Mouse (Mus musculus): ENCODE data around the gene Nphs1. TPM values are rescaled to one million over a fixed set of nuclear protein-coding genes. Genes with fewer than 3 reads are reported as not detected.

Gene Nphs1
- total RNA-seq (2023): not detected

DNA sequence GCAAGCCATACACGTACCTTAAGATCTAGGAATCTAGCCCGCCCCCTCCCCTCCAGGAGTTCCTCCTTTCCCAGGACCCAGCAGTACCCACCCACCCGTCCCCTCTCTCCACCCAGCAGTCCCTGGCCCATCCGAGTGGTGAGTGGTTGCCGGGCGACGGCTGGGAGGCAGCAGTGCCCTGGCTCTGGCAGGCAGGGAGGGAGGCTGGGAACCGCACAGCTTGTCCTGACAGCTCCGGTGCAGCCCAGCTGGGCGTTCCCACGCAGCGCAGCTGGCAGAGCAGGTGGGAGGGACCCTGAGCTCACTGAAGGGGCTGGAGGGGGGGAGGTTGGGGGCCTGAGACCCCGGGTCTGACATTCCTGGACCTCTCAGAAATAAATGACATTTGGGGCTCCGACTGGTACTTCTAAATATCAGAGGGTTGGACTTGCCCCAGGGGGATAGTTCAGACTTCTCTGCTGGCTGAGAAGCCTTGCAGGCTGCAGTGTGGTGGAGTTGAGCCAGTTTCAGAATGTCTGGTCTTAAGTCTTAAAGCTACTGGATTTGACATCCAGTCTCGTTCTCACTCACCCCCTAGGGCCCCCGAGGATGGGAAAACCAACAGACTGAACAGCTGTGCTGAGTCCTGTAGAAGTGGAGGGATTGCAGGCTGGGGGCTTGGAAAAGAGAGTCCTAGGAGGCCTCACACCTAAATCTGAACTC, at the start of gene Nphs1, which contains the start of gene Kirrel2:
Nphs1 (plus strand) TSS at position 687 of the 702 bp plus-strand sequence.
Kirrel2 (minus strand) TSS at position 62 of the 702 bp plus-strand sequence.

DNA sequence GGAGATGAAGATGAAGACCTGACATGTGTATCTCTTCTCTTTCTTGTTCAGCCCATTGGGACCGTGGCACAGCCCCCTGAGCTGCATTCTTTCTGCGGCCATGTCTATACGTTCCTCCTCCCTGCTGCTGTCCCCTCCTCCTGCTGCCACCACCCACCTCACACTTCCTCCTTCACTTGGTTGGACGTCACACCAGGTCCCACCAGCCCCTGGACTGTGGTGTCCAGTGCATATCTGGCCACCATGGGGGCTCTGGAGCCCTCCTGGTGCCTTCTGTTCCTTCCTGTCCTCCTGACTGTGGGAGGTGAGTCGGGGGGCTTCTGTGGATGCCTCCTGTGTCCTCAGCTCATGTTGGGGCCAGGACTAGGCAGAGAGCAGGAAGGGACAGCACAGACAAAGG, 44.5 kb upstream of the Nphs1 start, which contains the start of gene Tyrobp:
Tyrobp (plus strand) TSS at position 165 of the 400 bp plus-strand sequence.

DNA sequence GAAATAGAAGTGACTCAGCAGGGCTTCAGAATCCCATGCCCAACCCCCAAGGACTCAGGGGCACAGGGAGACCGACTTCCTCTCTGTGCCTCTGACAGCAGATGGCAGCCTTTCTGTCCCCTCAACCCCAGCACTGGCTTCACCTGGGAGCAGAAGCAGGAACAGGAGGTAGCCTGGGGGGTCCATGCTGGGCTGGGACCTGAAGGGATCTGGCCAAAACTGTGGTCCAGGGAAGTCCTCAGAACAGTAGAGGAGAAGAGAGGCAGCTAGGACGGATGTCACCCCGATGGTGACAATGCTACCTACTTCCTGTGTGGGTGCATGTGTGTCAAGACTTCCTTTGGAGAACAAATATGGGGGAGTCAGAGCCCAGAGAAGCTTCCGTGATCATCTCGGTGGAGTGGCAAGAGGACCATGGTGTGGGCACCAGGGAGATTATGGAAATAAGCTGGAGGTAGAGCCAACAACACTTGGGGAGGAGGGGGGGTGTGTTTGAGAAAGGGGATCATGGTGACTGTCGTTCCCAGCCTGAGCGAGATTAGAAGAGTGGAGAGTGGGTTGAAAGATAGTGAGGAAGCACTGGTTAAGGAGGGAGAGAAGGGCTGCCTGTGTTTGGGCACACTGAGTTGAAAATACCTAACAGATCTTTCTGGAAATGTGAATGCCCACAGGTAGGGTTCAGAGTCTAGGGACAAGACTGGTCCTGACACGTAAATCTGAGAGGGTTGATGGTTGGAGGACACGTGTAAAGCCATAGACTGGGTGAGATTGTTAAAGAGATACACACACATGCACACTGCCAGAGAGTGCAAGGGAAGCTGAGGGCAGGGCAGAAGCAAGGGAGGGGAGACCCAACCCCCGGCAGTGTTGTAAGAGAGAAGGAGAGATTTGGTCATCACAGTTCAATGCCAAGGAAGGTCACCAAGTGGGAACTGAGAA, 38.3 kb upstream of the Nphs1 start, which contains the start of gene Hcst:
Hcst (minus strand) TSS at position 294 of the 939 bp plus-strand sequence.

DNA sequence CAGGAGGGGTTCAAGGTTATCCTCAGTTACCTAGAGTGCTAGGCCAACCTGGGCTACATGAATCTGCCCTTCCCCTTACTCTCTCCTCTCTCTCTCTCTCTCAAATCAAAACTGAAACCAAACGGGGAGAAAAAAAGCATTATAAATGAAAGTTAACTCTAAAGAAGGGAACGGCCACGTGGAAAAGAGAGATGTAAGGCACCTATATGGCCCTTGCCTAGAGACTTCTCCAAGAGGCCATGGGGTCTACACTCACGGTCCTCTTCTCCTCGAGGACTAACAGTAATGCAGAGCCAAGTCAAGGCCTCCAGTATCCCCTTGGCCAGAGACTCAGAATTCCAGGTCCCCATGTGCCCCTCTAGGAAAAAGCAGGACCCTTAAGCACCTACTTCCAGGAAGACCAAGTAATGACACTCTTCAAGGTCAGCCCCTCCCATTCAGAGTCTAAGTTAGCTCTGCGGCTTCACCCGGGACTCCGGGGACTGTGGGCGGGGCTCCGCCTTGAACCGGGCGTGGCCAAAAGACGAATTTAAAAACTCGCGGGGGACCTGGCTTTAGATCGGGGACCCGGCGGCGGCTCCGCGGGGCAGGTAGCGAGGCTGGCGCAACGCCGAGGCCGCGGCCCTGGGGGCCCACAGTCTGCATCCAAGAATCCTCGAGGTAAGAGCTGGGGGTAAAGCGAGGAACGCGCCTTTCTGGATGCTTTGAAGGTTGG, 36.8 kb upstream of the Nphs1 start, which contains the start of gene Nfkbid:
Nfkbid (plus strand) TSS at position 558 of the 715 bp plus-strand sequence.

GRCm38 (mm10) chr7:30444971-30445751, 13.0 kb upstream of the Nphs1 start, which contains the start of gene Aplp1:
Gene Aplp1 (minus strand): TSS chr7:30445535.

GRCm38 (mm10) chr7:30493401-30493931, 35.4 kb downstream of the Nphs1 start, which contains the start of gene Prodh2:
Gene Prodh2 (plus strand): TSS chr7:30493622.

GRCm38 (mm10) chr7:30534633-30535577, 76.8 kb downstream of the Nphs1 start, which contains the start of gene Arhgap33:
Gene Arhgap33 (minus strand): TSS chr7:30535060.

Other genes starting within 250 kb of the Nphs1 start
- gene Polr2i, start 226.4 kb upstream of the Nphs1 start, total RNA-seq (2023): 10 to 100 TPM; 47.9 to 57.5 TPM
- 10 to 100 TPM; 39.7 to 59.4 TPM for gene Tbcb, start 226.0 kb upstream of the Nphs1 start, total RNA-seq (2023)
- gene Ovol3, start 222.6 kb upstream of the Nphs1 start, total RNA-seq (2023): not detected
- 1 to 10 TPM in 1 of 2 experiments, under 1 TPM in 1; 0.73 to 2.0 TPM for gene Thap8, start 178.2 kb upstream of the Nphs1 start, total RNA-seq (2023)
- gene Wdr62, start 177.9 kb upstream of the Nphs1 start, total RNA-seq (2023): 10 to 100 TPM; 16.7 to 20.0 TPM
- gene Clip3, start 166.6 kb upstream of the Nphs1 start, total RNA-seq (2023): under 1 TPM in 1 of 2 experiments, not detected in 1; 0.21 TPM
- 10 to 100 TPM; 30.8 to 31.4 TPM for gene Alkbh6, start 149.6 kb upstream of the Nphs1 start, total RNA-seq (2023)
- gene Syne4, start 143.5 kb upstream of the Nphs1 start, total RNA-seq (2023): 1 to 10 TPM; 1.9 to 3.4 TPM
- 1 to 10 TPM; 3.8 to 4.6 TPM for gene E130208F15Rik, start 136.6 kb upstream of the Nphs1 start, total RNA-seq (2023)
- 10 to 100 TPM; 15.3 to 15.4 TPM for gene Sdhaf1, start 134.4 kb upstream of the Nphs1 start, total RNA-seq (2023)
- under 1 TPM in 1 of 2 experiments, not detected in 1; 0.21 TPM for gene Lrfn3, start 95.5 kb upstream of the Nphs1 start, total RNA-seq (2023)
- gene Tyrobp, start 44.6 kb upstream of the Nphs1 start, total RNA-seq (2023): 1,000 to 10,000 TPM; 2,439 to 2,603 TPM
- gene Hcst, start 38.5 kb upstream of the Nphs1 start, total RNA-seq (2023): 10 to 100 TPM; 45.6 to 46.9 TPM
- gene Nfkbid, start 36.6 kb upstream of the Nphs1 start, total RNA-seq (2023): 100 to 1,000 TPM; 116 to 140 TPM
- 1 to 10 TPM in 1 of 2 experiments, under 1 TPM in 1; 0.81 to 1.6 TPM for gene Aplp1, start 12.8 kb upstream of the Nphs1 start, total RNA-seq (2023)
- not detected for gene Kirrel2, start 625 bp upstream of the Nphs1 start, total RNA-seq (2023)
- gene Prodh2, start 35.3 kb downstream of the Nphs1 start, total RNA-seq (2023): not detected
- gene Arhgap33, start 76.7 kb downstream of the Nphs1 start, total RNA-seq (2023): 1 to 10 TPM; 1.3 to 2.7 TPM
- 1 to 10 TPM; 2.1 to 3.2 TPM for gene Hspb6, start 93.9 kb downstream of the Nphs1 start, total RNA-seq (2023)
- 10 to 100 TPM in 1 of 2 experiments, 1 to 10 TPM in 1; 5.3 to 10.2 TPM for gene Proser3, start 94.0 kb downstream of the Nphs1 start, total RNA-seq (2023)
- 10 to 100 TPM; 31.9 to 38.0 TPM for gene Lin37, start 101.5 kb downstream of the Nphs1 start, total RNA-seq (2023)
- 10 to 100 TPM; 66.5 to 69.1 TPM for gene U2af1l4, start 105.0 kb downstream of the Nphs1 start, total RNA-seq (2023)
- 1 to 10 TPM; 7.5 to 7.7 TPM for gene Gm49396, start 105.0 kb downstream of the Nphs1 start, total RNA-seq (2023)
- 100 to 1,000 TPM; 138 to 143 TPM for gene Psenen, start 105.3 kb downstream of the Nphs1 start, total RNA-seq (2023)
- 1 to 10 TPM; 2.0 to 5.9 TPM for gene Igflr1, start 107.1 kb downstream of the Nphs1 start, total RNA-seq (2023)
- 10 to 100 TPM; 68.9 to 78.9 TPM for gene Kmt2b, start 130.4 kb downstream of the Nphs1 start, total RNA-seq (2023)
- 1 to 10 TPM in 1 of 2 experiments, under 1 TPM in 1; 0.66 to 3.2 TPM for gene Zbtb32, start 140.6 kb downstream of the Nphs1 start, total RNA-seq (2023)
- gene Upk1a, start 154.5 kb downstream of the Nphs1 start, total RNA-seq (2023): not detected
- 100 to 1,000 TPM; 279 to 306 TPM for gene Cox6b1, start 167.8 kb downstream of the Nphs1 start, total RNA-seq (2023)
- not detected for gene Etv2, start 177.5 kb downstream of the Nphs1 start, total RNA-seq (2023)
- gene Rbm42, start 192.0 kb downstream of the Nphs1 start, total RNA-seq (2023): 100 to 1,000 TPM in 1 of 2 experiments, 10 to 100 TPM in 1; 92.9 to 103 TPM
- gene Haus5, start 206.7 kb downstream of the Nphs1 start, total RNA-seq (2023): 10 to 100 TPM in 1 of 2 experiments, 1 to 10 TPM in 1; 9.9 to 12.1 TPM
- not detected for gene Pmis2, start 213.3 kb downstream of the Nphs1 start, total RNA-seq (2023)
- gene 2200002J24Rik, start 240.6 kb downstream of the Nphs1 start, total RNA-seq (2023): not detected